Mouse (Mus musculus): ENCODE measurements at regions not wholly inside any gene's neighbourhood (a gene's known extent, or its start where the extent isn't known, plus 50 kb on each side); places are given as distances from the start of the nearest gene placed in this dataset.

GRCm38 (mm10) chr2:128414588-128415240 lies 176.3 kb upstream of the Spdye4c start:
- TF ChIP-seq CTCF (IDR thresholded peaks at IDR 0.05; ENCODE audit: low read depth) = no peak
- no peak for TF ChIP-seq EP300 (IDR thresholded peaks at IDR 0.05; ENCODE audit: low read depth)

All from liver, embryonic 14.5 days (tissue).